Mouse (Mus musculus): ENCODE measurements around the gene Ano7. TPM values are rescaled to one million over a fixed set of nuclear protein-coding genes. Genes with fewer than 3 reads are reported as not detected.
A peak's percentile ranks its signal among the peaks of the same experiment; 100 is the strongest.

Gene Ano7
- not detected for total RNA-seq (2021)
- long read RNA-seq, experiment 1: 0 reads
- long read RNA-seq, experiment 2: 0 reads

DNA sequence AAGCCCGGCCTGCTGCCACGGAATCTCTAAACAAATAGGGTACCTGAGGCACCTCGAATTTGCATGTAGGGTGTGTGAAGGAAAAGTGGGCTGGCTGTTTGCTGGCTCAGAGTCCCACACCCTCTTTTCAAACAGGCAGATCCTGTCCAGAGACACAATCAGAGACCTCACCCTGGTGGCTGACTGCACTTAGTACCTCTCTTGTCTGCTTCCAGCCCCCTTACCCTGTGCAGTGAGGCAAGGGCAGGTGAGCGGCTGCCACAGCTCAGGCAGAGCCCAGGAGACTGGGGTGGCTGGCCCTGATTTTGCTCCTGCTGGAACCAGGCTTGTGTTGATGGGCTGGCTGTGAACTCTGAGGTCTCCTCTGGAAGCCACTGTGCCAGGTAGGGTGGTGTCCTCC is at the start of gene Ano7:
Gene Ano7, plus strand, starts transcription at position 266 of the 400 bp plus-strand sequence.
- H3K27ac ChIP-seq: no peak within 1 kb of the TSS
- no peak for TF ChIP-seq CTCF (IDR thresholded peaks at IDR 0.05)
- no peak for DNase-seq
- intact Hi-C loops (cut with DNase I): no loop called here
- no peak within 1 kb of the TSS for H3K4me3 ChIP-seq

DNA sequence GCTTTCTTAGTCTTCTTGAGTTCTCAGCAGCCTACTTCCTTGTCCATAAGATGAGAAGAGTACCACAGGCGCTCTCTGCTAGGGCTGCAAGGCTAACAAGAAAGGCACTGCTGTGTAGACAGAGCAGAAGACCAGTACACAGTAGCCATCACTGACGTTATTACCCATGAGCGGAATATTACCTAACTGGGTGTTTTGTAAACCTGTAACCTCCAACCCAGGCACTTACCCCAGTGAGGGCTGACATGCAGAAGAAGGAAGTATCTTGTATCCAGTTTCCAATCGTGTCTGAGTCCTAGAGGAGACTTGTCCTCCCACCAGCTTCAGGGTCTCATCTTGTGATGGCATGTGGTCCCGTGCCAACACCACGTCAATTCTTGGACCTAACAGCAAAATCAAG is 49.8 kb upstream of the Ano7 start:
- Histone ChIP-seq H3K27ac (no peak overlapping the region), H3K4me3 (no peak overlapping the region)
- TF ChIP-seq CTCF (IDR thresholded peaks at IDR 0.05): no peak
- no peak for DNase-seq
- intact Hi-C loops (cut with DNase I): no loop called here

DNA sequence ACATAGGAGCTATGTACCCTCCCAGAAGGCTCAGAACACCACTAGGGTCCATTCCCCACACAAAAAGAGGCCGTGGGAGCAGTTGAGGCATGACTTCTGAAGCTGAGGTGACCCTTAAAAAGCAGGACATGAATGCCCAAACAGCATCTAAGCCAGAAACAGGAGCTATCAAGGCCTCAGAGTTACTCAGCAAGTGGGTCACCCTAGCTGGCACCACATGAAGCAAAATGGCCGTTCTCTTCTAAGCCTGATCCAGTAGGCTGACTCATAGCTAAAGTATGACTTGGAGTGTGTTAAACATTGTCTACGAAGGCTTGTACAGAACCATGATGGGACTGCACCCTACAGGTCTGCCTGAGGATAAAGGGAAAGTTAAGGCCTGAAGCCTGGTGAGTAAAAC is 47.3 kb upstream of the Ano7 start:
- no peak overlapping the region for H3K4me3 ChIP-seq
- DNase-seq: no peak
- intact Hi-C loops (cut with DNase I): no loop called here
- TF ChIP-seq CTCF (IDR thresholded peaks at IDR 0.05): no peak
- H3K27ac ChIP-seq: no peak overlapping the region

DNA sequence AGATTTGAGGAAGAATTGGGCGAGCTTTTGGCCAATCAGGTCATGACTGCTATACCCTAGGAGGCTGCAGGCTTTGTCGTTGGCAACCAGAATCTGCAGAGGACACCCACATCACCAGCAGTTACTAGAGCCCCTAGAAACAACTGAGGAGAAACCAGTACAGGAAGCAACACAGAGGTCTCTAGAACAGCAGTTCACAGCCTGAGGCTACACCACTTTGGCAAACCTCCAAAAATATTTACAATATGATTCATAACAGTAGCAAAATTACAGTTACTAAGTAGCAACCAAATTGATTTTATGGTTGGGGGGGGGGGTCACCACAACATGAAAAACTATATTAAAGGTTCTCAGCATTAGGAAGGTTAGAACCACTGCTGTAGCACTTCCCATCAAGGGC is 39.1 kb upstream of the Ano7 start:
- DNase-seq: no peak
- no peak overlapping the region for H3K4me3 ChIP-seq
- TF ChIP-seq CTCF (IDR thresholded peaks at IDR 0.05): no peak
- intact Hi-C loops (cut with DNase I): no loop called here
- no peak overlapping the region for H3K27ac ChIP-seq

DNA sequence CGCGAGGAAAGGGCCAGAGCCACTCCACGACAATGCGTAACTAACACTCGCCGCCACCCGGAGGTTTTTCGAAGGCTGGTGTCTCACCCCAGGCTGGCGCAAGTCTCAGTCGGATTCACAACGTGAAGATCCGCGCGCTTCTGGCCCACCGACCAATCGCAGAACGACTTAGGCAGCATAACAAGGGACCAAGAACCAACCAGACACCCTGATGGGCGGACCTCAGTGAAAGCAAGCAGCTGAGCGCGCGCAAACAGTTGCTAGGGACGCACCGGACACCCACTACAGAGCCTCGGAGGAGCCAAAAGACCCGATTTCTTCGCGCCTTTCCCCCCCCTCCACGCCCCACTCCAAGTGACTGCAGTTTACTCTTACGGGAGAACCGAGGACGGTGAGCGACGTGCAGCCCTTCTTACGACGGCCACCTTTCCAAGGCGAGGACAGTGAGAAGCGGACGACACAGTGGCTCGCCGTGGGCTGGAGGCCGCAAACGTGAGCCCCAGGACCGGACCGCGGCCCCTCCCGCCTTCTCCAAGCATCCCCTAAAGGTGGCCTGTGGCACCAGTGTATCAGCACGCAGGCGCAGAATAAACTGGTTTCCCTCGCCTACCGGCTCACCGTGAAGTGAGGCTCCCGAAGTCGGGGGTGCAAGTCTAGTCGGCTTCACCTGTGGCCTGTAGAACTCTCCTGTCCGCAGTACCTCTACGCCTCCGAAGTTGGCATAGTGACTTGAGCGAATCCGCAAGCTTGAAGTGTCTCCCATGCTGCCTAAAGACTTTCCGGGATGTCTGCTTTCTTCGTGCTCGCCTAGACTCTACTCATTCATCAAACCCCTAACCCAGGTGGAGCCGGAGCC is 30.9 kb upstream of the Ano7 start, which contains the start of the genes Ppp1r7 and Pask:
Gene Ppp1r7, plus strand, starts transcription at position 207 of the 856 bp plus-strand sequence.
Gene Pask, minus strand, starts transcription at position 835 of the 856 bp plus-strand sequence.
- peak; percentile 96 for DNase-seq
- intact Hi-C loops (cut with DNase I): loop anchor here (1.0 to 5.0 kb wide), 4 partner anchors 38 to 170 kb away; partner anchors contain the start of genes Farp2, Mterf4 and Sned1
- peak within 1 kb of the TSS; percentile 71 for H3K4me3 ChIP-seq
- H3K27ac ChIP-seq: peak within 1 kb of the TSS; percentile 85
- no peak for TF ChIP-seq CTCF (IDR thresholded peaks at IDR 0.05)

DNA sequence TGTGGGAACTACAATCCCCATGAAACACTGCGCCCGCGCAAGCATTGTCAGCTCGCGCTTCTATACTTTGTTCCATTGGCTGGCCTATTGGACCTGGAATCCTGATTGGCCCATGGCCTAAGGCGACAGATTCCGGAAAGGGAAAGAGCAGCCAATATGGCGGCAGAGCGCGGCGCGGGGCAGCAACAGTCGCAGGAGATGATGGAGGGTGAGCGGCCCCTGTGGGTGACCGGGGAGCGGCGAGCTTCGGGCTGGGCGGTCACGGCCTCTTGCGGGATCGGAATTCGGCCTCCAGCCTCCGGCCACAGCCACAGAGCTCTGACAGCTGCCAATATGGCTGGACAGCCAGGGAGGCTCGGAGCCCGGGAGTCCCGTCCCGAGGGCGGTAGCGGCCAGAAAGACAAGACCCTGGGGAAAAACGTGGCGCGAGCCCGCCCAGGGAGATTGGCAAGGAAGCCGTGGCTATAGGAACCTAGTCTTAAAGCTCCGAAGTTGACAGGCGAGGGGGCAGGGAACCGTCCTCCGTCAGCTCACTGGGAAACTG is 30.2 kb upstream of the Ano7 start:
- TF ChIP-seq CTCF (IDR thresholded peaks at IDR 0.05): peak; percentile 58
- peak; percentile 95 for DNase-seq
- Histone ChIP-seq H3K27ac (peak overlapping the region; percentile 85), H3K4me3 (peak overlapping the region; percentile 71)
- intact Hi-C loops (cut with DNase I): loop anchor here (1.0 to 5.0 kb wide), 4 partner anchors 39 to 169 kb away; partner anchors contain the start of genes Farp2, Mterf4 and Sned1

DNA sequence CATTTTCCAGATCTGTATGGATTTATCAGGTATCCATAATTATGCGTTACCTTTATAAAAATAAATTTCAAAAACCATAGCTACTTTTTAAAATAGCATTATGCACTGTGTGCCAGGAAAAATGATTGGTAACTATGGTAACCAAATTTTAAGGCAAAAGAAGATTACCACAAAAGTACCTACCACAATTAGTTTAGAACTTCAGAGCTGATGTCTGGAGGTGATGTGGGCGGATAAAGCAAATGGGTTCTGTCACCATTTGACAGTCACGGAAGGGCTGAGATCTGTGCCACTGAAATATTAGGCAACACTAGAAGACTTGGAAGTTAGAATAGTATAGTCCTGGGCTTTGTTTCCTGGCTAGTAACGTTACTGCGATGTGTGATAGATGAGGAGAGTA is 26.6 kb upstream of the Ano7 start:
- TF ChIP-seq CTCF (IDR thresholded peaks at IDR 0.05): no peak
- intact Hi-C loops (cut with DNase I): no loop called here
- Histone ChIP-seq H3K27ac (no peak overlapping the region), H3K4me3 (no peak overlapping the region)
- DNase-seq: no peak

DNA sequence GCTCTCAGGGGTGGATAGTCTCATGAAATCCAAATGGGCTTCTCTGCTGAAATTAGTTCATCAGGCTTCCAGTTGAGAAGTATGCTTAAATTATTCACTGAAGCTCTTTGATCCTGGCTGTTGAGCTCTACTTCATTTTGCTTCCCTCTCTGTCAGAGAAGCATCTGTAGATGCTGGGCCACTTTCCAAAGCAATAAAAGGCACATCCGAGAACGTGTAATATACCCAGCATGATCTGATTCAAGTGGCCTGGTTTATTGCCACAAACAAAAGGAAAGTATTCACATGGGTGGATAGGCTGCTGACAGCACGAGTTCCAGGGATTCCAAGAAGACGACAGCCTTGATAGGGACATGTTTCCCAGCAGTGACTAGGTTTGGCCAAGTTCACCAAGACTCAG is 24.0 kb upstream of the Ano7 start:
- Histone ChIP-seq H3K4me3 (no peak overlapping the region), H3K27ac (no peak overlapping the region)
- no peak for TF ChIP-seq CTCF (IDR thresholded peaks at IDR 0.05)
- no peak for DNase-seq
- intact Hi-C loops (cut with DNase I): no loop called here

DNA sequence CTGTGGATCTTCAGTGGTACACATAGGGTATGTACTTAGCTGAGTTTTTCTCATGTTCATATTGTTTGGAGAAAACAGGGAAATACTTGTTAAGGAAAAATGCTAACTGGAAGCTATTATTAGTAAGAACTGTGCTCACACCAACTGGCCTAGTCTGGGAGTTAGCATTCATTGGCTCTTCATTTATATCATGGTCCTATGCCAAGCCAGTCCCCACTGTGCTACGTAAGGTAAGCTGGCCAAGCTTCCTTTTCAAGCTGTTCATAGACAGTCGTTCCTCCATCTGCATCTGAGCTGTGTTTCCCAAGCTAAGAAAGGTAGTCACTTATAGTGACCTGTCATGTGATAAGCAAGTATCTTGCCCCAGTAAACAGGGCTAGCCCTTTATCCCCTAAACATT is 21.0 kb upstream of the Ano7 start:
- TF ChIP-seq CTCF (IDR thresholded peaks at IDR 0.05): no peak
- no peak overlapping the region for H3K4me3 ChIP-seq
- intact Hi-C loops (cut with DNase I): no loop called here
- DNase-seq: no peak
- H3K27ac ChIP-seq: no peak overlapping the region

DNA sequence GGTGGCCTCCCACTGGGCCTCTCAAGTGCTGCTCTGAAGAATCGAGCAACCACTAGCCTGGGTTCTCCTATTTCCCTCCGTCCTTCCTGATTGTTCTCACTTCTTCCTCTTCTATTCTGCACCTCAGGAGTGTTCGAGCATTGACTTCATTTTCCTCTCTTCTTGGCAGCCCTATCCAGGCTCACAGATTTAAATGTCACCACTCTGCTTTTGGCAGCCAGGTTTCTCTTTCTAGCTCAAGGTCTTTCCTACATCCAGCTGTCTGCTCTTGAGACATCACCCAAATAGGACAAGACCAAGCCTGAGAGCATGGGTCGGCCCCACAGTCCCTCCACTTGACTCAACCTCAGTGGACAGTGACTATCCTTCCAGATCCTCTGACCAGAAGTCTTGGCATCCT is 11.1 kb upstream of the Ano7 start:
- Histone ChIP-seq H3K4me3 (no peak overlapping the region), H3K27ac (no peak overlapping the region)
- intact Hi-C loops (cut with DNase I): no loop called here
- no peak for DNase-seq
- TF ChIP-seq CTCF (IDR thresholded peaks at IDR 0.05): no peak

DNA sequence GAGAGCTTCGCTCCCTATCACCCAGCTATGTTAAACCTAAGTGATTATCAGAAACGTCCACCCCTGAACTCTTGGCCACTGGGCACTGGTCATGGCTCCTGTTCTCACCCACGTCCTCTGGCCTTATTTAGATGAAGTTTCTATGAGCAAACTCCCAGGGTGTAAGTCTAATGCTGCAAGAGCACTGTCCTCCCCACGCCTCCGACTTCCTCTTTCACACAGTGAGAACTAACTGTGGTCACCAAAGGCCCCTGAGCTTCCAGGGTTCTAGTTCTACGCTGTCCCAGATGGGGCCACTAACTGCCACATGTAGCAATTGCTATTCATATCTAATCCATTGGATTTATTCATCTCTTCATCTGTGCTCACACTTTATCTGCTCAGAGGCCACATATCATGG is 8.1 kb upstream of the Ano7 start:
- intact Hi-C loops (cut with DNase I): no loop called here
- H3K27ac ChIP-seq: no peak overlapping the region
- no peak for DNase-seq
- H3K4me3 ChIP-seq: no peak overlapping the region
- no peak for TF ChIP-seq CTCF (IDR thresholded peaks at IDR 0.05)

DNA sequence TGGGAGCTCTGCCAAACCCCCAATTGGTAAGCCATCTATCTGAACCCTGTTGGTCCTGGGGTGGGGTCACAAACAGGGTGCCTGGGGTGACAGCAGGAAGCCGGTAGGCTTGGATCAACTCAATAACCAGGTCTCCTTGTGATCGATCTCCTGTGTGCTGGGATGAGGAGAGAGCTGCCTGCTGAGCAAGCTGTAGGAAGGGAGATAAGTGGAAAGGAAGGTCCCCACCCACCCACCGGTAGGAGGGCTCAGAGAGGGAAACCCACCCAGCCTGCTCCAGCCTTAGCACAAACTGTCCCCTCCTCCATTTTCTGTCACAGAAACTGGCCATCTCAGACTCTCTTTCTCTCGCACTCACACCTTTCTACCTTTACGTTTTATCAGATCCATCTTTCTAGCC is 3.6 kb downstream of the Ano7 start:
- no peak for DNase-seq
- intact Hi-C loops (cut with DNase I): no loop called here
- Histone ChIP-seq H3K4me3 (no peak overlapping the region), H3K27ac (no peak overlapping the region)
- TF ChIP-seq CTCF (IDR thresholded peaks at IDR 0.05): no peak

DNA sequence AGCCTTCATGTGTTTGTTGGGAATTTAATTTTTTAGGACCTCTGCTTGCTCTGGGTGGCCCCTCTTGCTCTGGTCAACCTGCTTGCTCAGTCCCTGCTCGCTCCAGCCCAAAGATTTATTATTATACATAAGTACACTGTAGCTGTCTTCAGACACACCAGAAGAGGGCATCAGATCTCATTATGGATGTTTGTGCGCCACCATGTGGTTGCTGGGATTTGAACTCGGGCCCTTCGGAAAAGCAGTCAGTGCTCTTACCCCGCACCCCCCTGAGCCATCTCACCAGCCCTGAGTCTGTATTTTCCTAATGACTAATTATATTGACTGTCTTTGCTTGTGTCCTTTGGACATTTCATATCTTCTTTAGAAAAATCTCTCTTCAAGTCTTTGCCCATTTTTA is 5.4 kb downstream of the Ano7 start:
- no peak for DNase-seq
- Histone ChIP-seq H3K27ac (no peak overlapping the region), H3K4me3 (no peak overlapping the region)
- intact Hi-C loops (cut with DNase I): no loop called here
- peak; percentile 3; the same call in 1 of the 2 replicates for TF ChIP-seq CTCF (IDR thresholded peaks at IDR 0.05)

Measured in gastrocnemius, adult 2 months (tissue).